Mouse (Mus musculus) spleen, adult 10 weeks (tissue): ENCODE data around the gene Prr13. TPM values are rescaled to one million over a fixed set of nuclear protein-coding genes. Genes with fewer than 3 reads are reported as not detected.

Source experiments
- polyA plus RNA-seq: library from polyadenylated mRNA; stranded (reverse); fragments of 350-450 nt; fragmentation: Illumina TruSeq; extraction: RNeasy Lipid Tissue Mini Kit (QIAGEN cat#74804); gene quantifications from one replicate; pipeline ENCODE4 v1.2.3, GENCODE M21; 2015; ENCODE audit warnings: low replicate concordance; ENCODE audit not compliant: insufficient read depth

Gene Prr13
- polyA plus RNA-seq, result 125 TPM

DNA sequence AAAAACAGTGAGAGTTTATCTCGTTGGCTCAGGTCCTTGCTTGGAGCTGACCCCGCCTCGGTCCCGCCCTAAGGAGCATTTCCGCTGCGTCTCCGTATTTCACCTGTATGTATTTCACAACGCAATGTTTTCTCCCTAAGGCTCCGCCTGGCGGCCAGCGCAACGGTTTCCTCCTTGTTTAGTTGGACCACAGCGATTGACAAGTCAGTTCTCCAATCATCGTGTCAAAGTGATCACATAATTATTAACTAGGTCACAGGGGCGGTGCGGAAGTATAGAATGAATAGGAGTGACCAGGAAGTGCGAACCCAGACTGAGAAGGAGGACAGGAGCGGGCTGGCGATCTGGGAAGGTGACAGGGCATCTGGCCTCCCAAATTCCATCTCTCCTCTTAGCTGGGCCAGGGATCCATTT lies at the start of gene Prr13:
Gene Prr13 (plus strand): TSS at position 125 of the 414 bp plus-strand sequence.

DNA sequence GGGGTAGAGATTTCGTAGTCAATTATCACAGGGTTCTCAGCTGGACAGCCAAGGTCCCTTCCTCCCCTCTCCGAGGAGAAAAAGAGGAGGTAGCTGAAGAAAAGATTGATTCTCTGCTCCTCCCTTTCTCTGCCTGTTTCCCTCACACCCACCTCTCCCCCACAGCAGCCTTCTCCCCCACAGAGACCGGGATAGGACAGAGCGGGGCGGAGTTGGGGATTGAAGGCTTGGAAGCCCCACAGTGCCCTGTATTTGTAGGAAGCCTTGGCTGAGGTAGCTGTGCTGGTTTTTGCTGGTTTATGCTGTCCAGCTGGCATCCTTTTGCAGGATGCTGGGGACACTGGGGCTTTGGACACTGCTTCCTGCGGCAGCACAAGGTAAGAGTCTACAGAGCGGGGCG lies 13.7 kb upstream of the Prr13 start, which contains the start of gene Amhr2:
Gene Amhr2 (plus strand): TSS at position 222 of the 400 bp plus-strand sequence.

DNA sequence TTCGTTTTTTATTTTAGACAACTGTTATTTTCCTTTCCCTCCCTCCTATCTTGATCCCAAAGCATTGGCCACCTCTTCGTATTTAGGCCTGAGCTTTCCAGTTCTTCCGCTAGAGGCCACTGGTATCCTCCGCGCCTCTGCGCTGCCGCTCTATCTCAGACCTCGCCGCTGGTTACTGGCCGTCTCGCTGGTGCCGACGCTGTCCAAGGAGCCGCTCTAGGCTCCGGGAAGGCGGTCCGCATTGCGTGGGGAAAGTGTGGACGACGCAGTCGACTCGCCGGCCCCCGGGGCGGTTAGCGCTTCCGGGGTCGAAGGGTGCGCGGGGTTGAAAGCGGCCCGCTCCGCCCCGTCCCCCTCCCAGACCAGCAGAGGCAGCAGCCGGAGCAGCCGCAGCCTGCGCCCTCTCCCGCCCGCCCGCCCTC lies 11.4 kb downstream of the Prr13 start, which contains the start of gene Pcbp2:
Gene Pcbp2 (plus strand): TSS at position 357 of the 422 bp plus-strand sequence.

DNA sequence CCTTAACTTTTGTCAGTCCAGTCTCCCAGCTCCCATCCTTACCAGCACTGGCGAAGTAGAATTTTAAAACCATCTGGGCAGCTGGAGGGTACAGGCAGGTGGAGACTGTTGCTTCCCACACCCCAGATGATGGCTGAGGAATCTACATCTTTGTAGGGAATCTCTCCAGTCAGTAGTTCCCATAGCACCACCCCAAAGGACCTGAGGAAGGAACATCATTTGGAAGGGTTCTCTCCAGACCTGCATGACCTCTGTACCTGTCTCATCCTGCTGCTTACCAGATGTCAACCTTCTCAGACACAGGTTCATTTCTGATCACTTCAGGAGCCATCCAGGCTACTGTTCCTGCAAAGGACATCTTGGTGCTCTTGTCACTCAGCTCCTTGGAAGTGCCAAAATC lies 44.6 kb downstream of the Prr13 start, which contains the start of gene Gm10337:
Gene Gm10337 (plus strand): TSS at position 276 of the 400 bp plus-strand sequence.

Other genes starting within 250 kb of the Prr13 start
- gene Itgb7, start 227.1 kb upstream of the Prr13 start, polyA plus RNA-seq, result 194 TPM
- gene Rarg, start 201.5 kb upstream of the Prr13 start, polyA plus RNA-seq, result 14.3 TPM
- gene Gm9918, start 188.5 kb upstream of the Prr13 start, polyA plus RNA-seq, result not detected
- gene Mfsd5, start 179.6 kb upstream of the Prr13 start, polyA plus RNA-seq, result 13.9 TPM
- 11.6 TPM for gene Espl1, start 162.8 kb upstream of the Prr13 start, polyA plus RNA-seq
- gene Pfdn5, start 132.9 kb upstream of the Prr13 start, polyA plus RNA-seq, result 442 TPM
- gene Myg1, start 127.3 kb upstream of the Prr13 start, polyA plus RNA-seq, result 59.6 TPM
- gene Aaas, start 108.3 kb upstream of the Prr13 start, polyA plus RNA-seq, result 37.3 TPM
- not detected for gene Sp7, start 91.8 kb upstream of the Prr13 start, polyA plus RNA-seq
- 84.1 TPM for gene Sp1, start 52.9 kb upstream of the Prr13 start, polyA plus RNA-seq
- 0.15 TPM for gene Amhr2, start 13.7 kb upstream of the Prr13 start, polyA plus RNA-seq
- 833 TPM for gene Pcbp2, start 11.5 kb downstream of the Prr13 start, polyA plus RNA-seq
- gene Gm10337, start 44.7 kb downstream of the Prr13 start, polyA plus RNA-seq, result not detected
- 3.3 TPM for gene Map3k12, start 58.0 kb downstream of the Prr13 start, polyA plus RNA-seq
- gene Tarbp2, start 59.2 kb downstream of the Prr13 start, polyA plus RNA-seq, result 23.3 TPM
- gene Npff, start 65.9 kb downstream of the Prr13 start, polyA plus RNA-seq, result 7.5 TPM
- gene Gm28047, start 166.0 kb downstream of the Prr13 start, polyA plus RNA-seq, result not detected
- gene Atf7, start 166.4 kb downstream of the Prr13 start, polyA plus RNA-seq, result 114 TPM
- gene Atp5g2, start 213.3 kb downstream of the Prr13 start, polyA plus RNA-seq, result 65.2 TPM